Mouse (Mus musculus) layer of hippocampus, postnatal 10 days (tissue): ENCODE data around the gene Teddm1b. TPM values are rescaled to one million over a fixed set of nuclear protein-coding genes. Genes with fewer than 3 reads are reported as not detected.

Source experiments
- DNase-seq, 2 experiments: peaks; one replicate each; pipeline ENCODE4 v3.0.0; 2021; ENCODE audit warnings: low spot score in 2 of 2
- microRNA-seq, 2 experiments: library from miRNA; unstranded; fragments of <30 nt; microRNA quantifications; one replicate each; pipeline ENCODE4 v1.2.0; 2021
- total RNA-seq, 2 experiments: library from RNA; stranded (reverse); gene quantifications; 2 replicates each; pipeline ENCODE4 v1.2.3; 2021

Gene Teddm1b
- total RNA-seq, 2 experiments from 2014 or later, result not detected

DNA sequence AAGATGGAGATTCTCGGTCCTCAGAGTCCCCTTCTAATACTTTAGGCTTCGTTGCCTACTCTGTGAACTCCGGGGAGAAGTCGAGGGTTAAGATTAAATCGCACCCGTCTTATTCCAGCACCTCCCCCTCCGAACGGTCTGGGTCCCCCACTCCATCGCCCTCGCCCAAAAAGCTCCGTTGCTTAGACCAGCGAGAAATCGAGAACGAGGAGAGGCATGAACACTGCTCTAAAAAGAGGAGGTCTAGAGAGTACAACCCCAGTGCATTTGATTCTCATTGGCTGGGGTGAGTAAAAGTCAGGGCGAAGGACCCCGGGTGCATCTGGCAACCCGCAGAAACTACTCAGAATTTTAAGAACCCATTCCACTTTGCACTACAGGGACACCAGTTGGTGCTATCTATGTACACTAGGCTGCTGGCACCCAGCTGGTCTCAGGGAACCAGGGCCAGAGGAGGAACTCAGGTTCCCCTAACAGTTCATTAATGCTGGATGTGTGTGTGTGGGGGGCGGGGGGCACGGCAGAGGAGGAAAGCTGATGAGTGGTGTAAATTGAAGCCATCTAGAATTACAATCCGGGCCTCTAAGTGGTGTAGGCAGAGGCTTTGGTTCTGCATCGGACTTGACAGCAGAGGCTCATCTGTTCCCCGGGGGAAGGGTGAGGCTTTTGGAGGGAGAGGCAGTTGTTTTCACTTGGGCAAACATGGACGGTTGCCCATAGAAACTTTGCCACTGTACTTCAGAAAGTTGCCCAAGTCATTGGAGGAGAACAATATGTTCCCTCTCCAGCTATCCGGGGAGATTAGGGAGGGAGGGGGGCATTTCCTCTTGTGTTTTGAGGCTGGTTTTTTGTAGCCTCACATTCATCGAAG lies 26.9 kb downstream of the Teddm1b start:
- peak in 1 of 2 experiments; percentile 39 for DNase-seq

DNA sequence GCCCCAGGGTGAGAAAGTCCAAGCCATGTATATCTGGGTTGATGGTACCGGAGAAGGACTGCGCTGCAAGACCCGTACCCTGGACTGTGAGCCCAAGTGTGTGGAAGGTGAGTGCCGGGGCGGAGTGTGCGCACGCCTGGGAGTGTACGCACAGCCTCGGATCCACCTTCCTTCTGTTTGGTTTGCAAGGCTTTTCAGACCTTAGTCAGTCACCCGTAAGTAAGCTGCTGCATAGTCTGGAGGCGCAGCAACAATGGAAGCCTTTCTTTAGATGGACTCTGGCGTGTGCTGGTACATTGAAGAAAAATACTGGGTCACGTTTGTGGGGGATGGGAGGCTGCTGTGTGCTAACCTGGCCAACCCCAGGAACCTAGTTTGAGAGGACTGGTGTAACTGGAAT lies 28.9 kb downstream of the Teddm1b start:
- no peak for DNase-seq

DNA sequence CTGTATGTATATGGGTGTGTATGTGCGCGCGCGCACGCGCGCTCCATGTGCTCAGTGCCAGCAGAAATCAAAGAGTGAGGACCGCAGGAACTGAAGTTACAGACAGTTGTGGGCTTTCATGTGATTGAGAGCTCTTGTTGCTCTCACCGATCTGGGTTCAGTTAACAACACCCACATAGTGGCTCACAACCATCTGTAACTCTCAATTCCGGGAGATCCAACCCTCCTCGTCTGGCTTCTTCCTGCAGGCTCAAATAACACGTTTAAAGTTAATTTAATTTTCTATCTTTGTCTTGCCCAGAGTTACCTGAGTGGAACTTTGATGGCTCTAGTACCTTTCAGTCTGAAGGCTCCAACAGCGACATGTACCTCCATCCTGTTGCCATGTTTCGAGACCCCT lies 30.1 kb downstream of the Teddm1b start:
- DNase-seq, result no peak

DNA sequence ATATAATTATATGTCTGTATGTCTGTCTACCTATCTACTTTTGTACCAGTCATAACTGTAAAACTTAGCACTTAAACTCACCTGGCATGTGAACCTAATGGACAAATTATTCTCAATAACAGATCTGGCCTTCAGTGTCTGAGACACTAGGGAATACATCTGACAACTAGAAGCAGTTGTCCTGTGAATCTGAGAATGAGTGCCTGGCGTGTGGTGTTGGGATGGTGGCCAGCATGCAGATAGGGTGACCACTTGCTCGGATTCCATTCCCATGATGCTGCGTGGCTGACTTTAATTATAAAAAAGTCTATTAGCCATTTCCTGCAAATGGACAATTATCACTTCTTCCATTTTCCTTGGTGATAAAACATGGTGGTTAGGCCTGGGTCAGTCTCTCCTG lies 31.7 kb downstream of the Teddm1b start:
- DNase-seq, result no peak

DNA sequence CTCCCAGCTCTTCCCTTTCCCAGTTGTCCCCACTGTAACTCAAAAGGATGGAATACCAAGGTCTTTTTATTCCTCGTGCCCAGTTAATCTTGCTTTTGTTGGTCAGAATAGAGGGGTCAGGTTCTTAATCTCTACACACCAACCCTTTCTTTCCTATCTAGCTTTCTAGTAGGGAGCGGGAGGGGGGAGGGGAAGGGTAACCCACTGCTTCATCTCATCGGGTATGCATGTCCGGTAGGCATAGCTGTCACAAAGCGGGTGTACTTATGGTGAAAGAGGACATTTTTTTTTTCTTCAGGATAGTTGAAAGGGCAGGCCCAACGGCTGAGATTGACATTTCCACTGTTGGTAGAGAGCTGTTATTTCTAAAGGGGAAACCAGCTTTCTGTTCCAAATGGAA lies 34.1 kb downstream of the Teddm1b start:
- no peak for DNase-seq

DNA sequence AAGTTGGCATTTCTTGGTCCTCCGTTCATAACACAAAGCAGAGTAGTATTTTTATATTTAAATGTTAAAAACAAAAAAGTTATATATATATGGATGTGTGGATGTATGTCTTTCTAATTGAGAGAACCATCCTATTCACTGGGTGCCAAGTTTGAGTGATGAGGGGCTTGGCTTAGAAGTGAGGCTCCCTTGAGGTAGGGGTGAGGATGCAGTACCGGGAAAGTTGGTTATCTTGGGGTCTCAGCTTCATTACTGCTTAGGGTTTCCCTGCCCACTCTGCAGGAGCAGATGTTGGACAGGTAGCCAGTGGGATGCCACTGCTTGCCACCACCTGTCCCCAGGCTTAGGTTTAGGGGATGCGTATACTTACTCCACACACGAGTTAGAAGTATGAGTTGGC lies 34.6 kb downstream of the Teddm1b start:
- DNase-seq, result no peak

DNA sequence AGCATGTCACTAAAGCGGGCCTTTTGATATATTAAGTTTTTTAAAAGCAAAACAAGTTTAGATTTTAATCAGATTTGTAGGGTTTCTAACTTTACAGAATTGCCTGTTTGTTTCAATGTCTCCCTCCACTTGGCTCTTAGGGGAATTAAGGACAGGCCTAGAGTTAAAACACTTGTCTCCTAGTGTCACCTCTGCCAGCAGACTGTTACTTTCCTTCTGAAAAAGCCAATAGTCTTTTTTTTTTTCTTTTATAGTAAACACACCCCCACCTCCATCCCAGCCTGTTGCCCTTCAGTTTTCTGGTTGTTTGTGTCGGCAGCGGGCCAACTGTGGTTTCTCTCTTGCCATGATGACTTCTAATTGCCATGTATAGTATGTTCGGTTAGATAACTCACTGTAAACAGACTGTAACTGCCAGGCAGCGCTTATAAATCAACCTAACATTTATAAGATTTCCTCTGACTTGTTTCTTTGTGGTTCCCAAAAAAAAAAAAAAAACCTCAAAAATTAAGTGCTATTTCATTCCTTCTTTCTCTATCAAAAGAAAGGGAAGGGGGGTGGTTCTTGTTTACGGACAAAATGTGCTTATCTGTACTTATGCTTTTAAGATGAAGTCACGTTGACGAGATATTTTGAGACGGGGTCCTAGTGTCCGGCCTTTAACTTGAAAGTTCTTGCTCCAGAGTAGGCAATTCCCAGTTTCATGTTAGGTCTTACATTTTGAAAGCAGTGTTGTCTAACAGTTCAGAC lies 35.2 kb downstream of the Teddm1b start:
- no peak for DNase-seq

DNA sequence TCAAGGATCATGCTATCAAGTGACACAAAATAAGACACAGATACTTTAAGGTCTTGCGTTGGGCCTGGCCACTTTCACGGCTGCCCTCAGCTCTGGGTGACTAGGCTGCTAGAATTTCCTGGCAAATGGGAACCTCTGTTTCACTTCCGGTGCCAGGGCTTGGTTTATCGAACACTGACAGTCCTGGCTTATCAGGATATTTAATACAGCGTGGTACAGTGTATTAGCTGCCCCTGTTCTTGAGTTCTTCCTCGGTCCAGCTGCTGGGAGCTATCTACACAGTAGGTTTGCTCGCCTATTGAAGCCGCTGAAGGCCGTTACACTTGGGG lies 35.8 kb downstream of the Teddm1b start:
- no peak for DNase-seq

DNA sequence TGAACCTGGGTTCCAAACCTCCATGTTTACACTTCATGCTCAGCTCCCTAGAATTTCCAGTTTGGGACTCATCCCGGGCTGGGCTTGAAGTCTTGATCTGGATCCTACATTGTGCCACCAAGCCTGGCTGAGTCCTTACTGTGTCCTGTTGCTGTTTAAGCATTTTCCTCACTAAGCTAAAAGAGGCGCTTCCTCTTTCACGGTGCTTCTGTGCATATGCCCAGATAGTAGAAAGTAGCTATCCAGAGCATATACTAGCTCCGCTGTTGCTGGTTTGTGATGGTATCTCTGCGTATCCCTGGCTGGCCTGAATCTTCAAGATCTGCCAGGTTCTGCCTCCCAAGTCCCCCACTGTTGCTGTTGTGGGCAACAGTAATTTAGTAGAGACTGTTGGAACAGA lies 36.3 kb downstream of the Teddm1b start:
- DNase-seq, result no peak

DNA sequence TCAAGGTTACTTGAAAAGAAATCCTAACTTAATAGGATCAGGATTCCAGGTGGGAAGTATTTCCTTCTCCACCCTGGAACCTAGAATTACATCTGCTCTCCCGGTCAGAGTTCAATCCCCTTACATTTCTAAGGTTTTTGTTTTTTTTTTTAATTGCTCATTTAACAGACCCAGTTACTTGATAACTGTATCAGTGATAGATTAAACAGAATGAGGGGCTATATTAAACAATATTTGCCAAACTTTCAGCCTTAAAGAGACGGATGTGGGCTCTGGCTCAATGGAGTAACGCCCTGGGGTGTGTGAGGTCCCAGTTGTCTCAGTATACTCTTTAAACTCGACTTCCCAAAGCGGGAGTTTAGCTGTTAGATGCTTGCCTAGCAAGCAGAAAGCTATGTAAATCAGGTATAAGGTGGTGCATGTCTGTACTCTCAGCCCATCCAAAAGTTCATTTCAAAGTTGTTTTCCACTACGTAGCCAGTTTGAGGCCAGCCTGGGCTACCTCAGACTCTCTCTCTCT lies 37.2 kb downstream of the Teddm1b start:
- DNase-seq, result no peak

DNA sequence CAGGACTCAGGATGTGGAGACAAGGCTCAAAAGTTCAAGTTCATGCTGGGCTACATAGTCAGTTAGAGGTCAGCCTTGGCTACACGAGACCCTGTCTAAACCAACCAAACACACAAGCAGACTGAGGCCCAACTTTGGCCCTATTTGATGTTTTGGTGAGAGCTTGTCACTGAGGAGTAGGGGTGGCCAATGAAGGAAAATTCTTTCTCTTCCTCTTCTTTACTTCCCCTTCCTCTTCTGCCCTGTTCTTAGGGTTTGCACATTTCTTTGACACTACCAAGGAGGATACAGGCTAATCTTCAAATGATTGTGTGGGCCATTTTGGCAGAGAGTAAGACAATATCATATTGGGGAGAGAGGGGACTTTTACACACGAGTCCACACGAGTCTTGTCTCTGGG lies 39.7 kb downstream of the Teddm1b start:
- DNase-seq, result no peak

DNA sequence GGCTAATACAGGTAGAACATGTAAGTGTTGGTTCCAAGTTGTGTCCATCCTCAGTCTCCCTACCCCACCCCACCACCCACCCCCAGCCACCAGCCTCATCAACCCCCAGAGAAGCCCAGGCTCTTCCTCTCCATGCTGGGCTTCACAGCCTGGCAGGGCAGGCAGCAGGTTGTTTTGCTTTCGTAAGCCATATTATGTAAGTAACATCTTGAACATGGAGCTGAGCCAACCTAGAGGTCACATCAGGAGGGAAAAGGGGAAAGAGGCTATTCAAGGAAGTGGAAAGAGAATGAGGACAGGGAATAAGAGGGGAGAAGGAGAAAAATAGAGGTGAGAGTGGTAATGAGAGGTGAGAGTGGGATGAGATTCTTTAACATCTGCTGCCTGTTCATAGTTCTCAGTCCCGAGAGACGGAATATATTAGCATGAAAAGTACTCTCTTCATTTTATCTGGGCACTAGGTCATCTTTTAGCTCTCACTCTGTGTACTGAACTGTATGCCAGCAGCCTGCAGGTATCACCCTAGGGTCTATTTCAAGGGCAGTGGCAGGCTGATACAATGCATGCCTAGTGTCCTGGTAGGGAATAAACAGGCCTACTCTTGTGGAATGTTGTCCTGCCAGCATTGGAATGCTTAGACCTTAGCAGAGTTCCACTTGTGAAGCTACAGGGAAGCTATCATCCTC lies 44.5 kb downstream of the Teddm1b start:
- no peak for DNase-seq

DNA sequence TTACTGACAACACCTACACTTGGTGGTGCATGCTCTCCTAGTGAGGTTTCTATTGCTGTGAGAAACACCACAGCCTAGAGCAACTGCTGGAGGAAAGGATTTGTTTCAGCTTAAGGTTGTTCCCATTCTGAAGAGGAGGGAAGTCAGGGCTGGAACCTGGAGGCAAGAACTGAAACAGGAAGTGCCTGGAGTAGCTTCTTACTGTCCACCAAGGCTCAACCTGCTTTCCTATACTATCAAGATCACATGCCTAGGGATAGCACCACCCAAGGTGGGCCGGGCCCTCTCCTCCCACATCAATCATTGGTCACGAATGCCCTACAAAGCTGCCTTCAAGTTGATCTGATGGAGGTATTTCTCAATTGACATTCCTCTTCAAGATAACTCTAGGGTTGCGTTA lies 47.5 kb downstream of the Teddm1b start:
- DNase-seq, result no peak

DNA sequence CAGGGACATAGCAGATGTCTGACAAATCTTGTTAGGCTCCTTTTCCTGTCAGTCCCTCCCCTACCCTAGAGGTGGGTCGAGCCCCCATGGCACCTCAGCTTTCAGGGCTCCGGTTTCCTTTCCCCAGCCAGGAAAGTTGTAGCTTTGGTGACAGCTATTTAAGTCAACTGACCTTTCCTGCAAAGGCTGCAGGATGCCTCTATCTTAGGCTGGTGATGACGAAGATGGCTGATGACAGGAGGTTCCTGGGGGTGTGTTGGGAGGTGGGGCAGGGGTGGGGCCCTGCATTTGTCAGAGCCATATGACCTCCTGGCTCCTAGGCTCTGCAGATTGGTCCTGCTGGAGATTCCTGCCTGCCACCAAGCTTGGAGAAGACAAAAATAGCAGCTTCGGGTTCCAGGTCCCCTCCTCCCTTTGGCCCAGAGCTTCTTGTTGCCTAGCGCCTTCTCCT lies 48.5 kb downstream of the Teddm1b start:
- peak in 1 of 2 experiments; percentile 11 for DNase-seq

DNA sequence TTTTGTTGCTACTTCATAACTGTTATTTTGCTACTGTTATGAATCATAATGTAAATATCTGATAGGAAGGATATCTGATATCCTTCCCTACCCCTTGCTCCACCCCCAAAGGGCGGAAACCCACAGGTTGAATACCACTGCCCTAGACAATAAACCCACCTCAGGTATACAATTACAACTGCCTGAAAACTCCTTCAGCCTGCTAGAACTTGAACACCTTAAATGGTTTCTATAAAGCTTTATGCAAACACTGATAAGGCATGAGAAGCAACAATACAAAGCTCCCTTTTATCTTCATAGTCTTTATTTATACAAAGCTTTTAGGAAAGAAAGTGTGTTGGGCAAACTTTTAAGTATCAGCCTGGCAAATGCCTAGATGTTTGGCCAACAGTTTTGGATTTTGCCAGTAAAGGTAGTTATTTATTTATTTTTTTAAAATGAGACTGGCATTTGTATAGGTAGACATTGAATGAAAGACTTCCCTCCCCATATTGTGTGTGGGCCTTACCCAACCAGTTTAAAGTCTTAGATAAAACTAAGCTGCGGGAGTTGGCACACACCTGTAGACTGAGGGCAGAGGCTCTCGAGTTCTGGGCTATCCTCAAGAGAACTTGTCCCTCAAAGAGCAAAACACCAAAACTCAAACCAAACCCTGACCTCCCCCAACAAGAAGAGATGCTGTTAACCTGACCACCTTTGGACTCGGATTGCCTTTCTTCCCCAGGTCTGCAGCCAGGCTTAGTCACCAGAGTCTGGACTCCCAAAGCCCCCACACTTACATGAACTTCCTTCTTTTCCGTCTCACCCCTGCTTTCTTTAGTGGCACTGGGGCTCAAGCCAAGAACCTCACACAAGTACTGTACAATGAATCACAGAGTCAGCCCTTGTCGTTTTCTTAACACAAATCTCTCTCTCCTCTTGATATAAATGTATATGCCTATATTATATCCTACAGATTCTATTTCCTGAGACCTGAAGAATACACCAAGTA lies 50.5 kb downstream of the Teddm1b start:
- DNase-seq, result no peak

Small RNA genes lying within 50 kb of the gene (microRNA-seq; reads per million reads assigned to microRNA genes)
- 19.2 to 23.7 reads per million in 2 experiments for gene Mir8114

Other genes with a start within 250 kb of the Teddm1b start
- 10 to 100 TPM; 31.1 TPM for gene Rgs8, start 221.3 kb upstream of the Teddm1b start, total RNA-seq
- gene Rgs16, start 134.0 kb upstream of the Teddm1b start, total RNA-seq, result 1 to 10 TPM; 5.0 to 5.1 TPM
- gene Rnasel, start 124.9 kb upstream of the Teddm1b start, total RNA-seq, result 10 to 100 TPM; 14.7 to 16.0 TPM
- under 1 TPM; 0.57 to 0.71 TPM for gene Rgsl1, start 30.2 kb upstream of the Teddm1b start, total RNA-seq
- not detected for gene Teddm1a, start 17.4 kb downstream of the Teddm1b start, total RNA-seq
- gene Glul, start 25.6 kb downstream of the Teddm1b start, total RNA-seq, result 1,000 to 10,000 TPM; 1,051 to 1,097 TPM
- 1 to 10 TPM; 1.7 to 2.7 TPM for gene Teddm2, start 25.9 kb downstream of the Teddm1b start, total RNA-seq